Mouse (Mus musculus) bone marrow, adult 2 months (tissue): ENCODE measurements around the gene Gpx4.

Experiments
- CTCF ChIP-seq: fragments of 200-500 bp; IDR thresholded peaks from 2 replicates; pipeline ENCODE4 v1.5.1; 2011; ENCODE audit warnings: low read length, control low read depth; ENCODE audit not compliant: control insufficient read depth, insufficient read depth
- POLR2A ChIP-seq: fragments of 200-500 bp; IDR thresholded peaks from 2 replicates; pipeline ENCODE4 v1.6.1; 2011; ENCODE audit warnings: low read depth, mild to moderate bottlenecking, control low read depth, low read length, borderline replicate concordance; ENCODE audit not compliant: control insufficient read depth

DNA sequence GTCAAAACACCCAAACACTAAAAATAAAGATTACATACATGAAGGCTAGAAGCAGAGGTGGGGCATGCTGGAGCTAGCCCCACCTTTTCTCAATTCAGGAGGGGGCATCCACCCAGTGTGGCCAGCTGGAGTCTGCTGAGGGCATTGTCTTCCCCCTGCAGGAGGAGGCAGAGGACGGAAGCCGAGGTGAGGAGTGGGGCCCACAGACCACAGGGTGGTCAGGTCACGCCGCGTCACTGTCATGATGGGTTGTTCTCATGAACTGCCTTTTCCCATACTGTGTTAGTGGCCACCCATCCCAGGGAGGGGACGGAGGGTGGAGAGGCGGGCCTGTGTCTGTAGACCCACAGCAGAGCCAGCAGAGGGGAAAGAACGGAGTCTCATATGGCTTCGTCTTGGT lies 16.8 kb upstream of the Gpx4 start:
- TF ChIP-seq CTCF (no peak), POLR2A (no peak)
